7 mouse cellular contexts compared by ENCODE assay signal in genomic region chr12:108794979-108795537, GRCm38 (mm10). TPM values are rescaled to one million over a fixed set of nuclear protein-coding genes. Genes with fewer than 3 reads are reported as not detected.
DNase-seq lines count a peak whose midpoint lies in the region; ATAC-seq lines count a peak whose summit lies in the region.

No protein-coding gene starts in this region.

- H3K4me3 ChIP-seq in megakaryocyte, embryonic 14.5 days (replicated peaks): peak overlapping the region; percentile 100
- peak overlapping the region; percentile 99 for H3K4me3 ChIP-seq in embryonic facial prominence, embryonic 12.5 days
- H3K4me3 ChIP-seq in limb, embryonic 10.5 days: peak overlapping the region; percentile 92
- H3K4me3 ChIP-seq in neural tube, embryonic 15.5 days (replicated peaks): peak overlapping the region; percentile 97

- peak overlapping the region; percentile 60 for H3K4me2 ChIP-seq in embryonic facial prominence, embryonic 12.5 days (replicated peaks)
- H3K4me2 ChIP-seq in neural tube, embryonic 15.5 days: peak overlapping the region; percentile 69

- H3K27me3 ChIP-seq in megakaryocyte, embryonic 14.5 days (replicated peaks): no peaks in the 10 kb centered on the region
- no peaks in the 10 kb centered on the region for H3K27me3 ChIP-seq in embryonic facial prominence, embryonic 12.5 days
- H3K27me3 ChIP-seq in limb, embryonic 10.5 days (ENCODE audit: low read depth, poor library complexity, severe bottlenecking): no peaks in the 10 kb centered on the region
- H3K27me3 ChIP-seq in neural tube, embryonic 15.5 days (replicated peaks): no peaks in the 10 kb centered on the region

- no peak for DNase-seq in limb, embryonic 10.5 days (ENCODE audit: low spot score)
- no peak for DNase-seq in adipocyte (ENCODE audit: low spot score)
- no peak for DNase-seq in layer of hippocampus, postnatal 10 days (ENCODE audit: low spot score in 2 of 2)

- H3K4me1 ChIP-seq in megakaryocyte, embryonic 14.5 days: peaks cover 53% of the 10 kb centered on the region
- H3K4me1 ChIP-seq in embryonic facial prominence, embryonic 12.5 days: peaks cover 38% of the 10 kb centered on the region
- H3K4me1 ChIP-seq in limb, embryonic 10.5 days: peaks cover 18% of the 10 kb centered on the region
- H3K4me1 ChIP-seq in neural tube, embryonic 15.5 days: peaks cover 45% of the 10 kb centered on the region

- H3K9ac ChIP-seq in embryonic facial prominence, embryonic 12.5 days: peak overlapping the region; percentile 94
- H3K9ac ChIP-seq in neural tube, embryonic 15.5 days (replicated peaks): peak overlapping the region; percentile 95

- H3K27ac ChIP-seq in embryonic facial prominence, embryonic 12.5 days: peak overlapping the region; percentile 99; the same call in 1 of the 2 replicates
- H3K27ac ChIP-seq in limb, embryonic 10.5 days: peak overlapping the region; percentile 97
- H3K27ac ChIP-seq in neural tube, embryonic 15.5 days (replicated peaks): peak overlapping the region; percentile 98

- peaks cover 3% of the 10 kb centered on the region; the same call in 1 of the 2 replicates for H3K9me3 ChIP-seq in megakaryocyte, embryonic 14.5 days
- H3K9me3 ChIP-seq in embryonic facial prominence, embryonic 12.5 days: no peaks in the 10 kb centered on the region
- H3K9me3 ChIP-seq in limb, embryonic 10.5 days (replicated peaks): no peaks in the 10 kb centered on the region
- no peaks in the 10 kb centered on the region for H3K9me3 ChIP-seq in neural tube, embryonic 15.5 days (replicated peaks)

- H3K36me3 ChIP-seq in megakaryocyte, embryonic 14.5 days (replicated peaks; ENCODE audit: low read length): peaks cover 26% of the 10 kb centered on the region
- H3K36me3 ChIP-seq in embryonic facial prominence, embryonic 12.5 days: no peaks in the 10 kb centered on the region
- peaks cover 19% of the 10 kb centered on the region for H3K36me3 ChIP-seq in limb, embryonic 10.5 days
- no peaks in the 10 kb centered on the region for H3K36me3 ChIP-seq in neural tube, embryonic 15.5 days

- 20% methylated on average over 9 of the region's 9 CpGs for whole genome bisulfite sequencing in embryonic facial prominence, embryonic 12.5 days
- 38% methylated on average over 9 of the region's 9 CpGs for WGBS in limb, embryonic 10.5 days
- WGBS in neural tube, embryonic 15.5 days: 15% methylated on average over 9 of the region's 9 CpGs

- ATAC-seq in megakaryocyte, adult 5-6 weeks (ENCODE audit: poor library complexity, severe bottlenecking): no peak
- ATAC-seq in embryonic facial prominence, embryonic 12.5 days (ENCODE audit: insufficient number of reproducible peaks, insufficient read depth, low FRiP score, low TSS enrichment): no peak
- no peak for ATAC-seq in neural tube, embryonic 15.5 days (ENCODE audit: low FRiP score)

RNA-seq across cellular contexts. Expression of gene Yy1, which starts 2.3 kb away (rescaled TPM):
- 16.0 and 25.6 TPM in 2 replicates for polyA plus RNA-seq in megakaryocyte, embryonic 14.5 days (2012; ENCODE audit: insufficient read depth, low replicate concordance)
- 67.2 and 70.7 TPM in 2 replicates for total RNA-seq in megakaryocyte, adult 5-6 weeks (2015)
- total RNA-seq in megakaryocyte, adult 5-6 weeks (2017): 40.3 and 50.5 TPM in 2 replicates
- polyA plus RNA-seq in embryonic facial prominence, embryonic 12.5 days (2016; fragmentation: Nextera tagmentation; extraction: Ambion mirVana): 20.8 and 23.2 TPM in 2 replicates
- 16.9 and 19.0 TPM in 2 replicates for polyA plus RNA-seq in limb, embryonic 10.5 days (2016; fragmentation: Nextera tagmentation; extraction: Ambion mirVana)
- polyA plus RNA-seq in neural tube, embryonic 15.5 days (2015; fragmentation: Nextera tagmentation; extraction: Ambion mirVana): 10.2 and 13.7 TPM in 2 replicates
- total RNA-seq in layer of hippocampus, postnatal 10 days (2021): 10 to 100 TPM; 53.5 to 54.5 TPM

RNA-seq across cellular contexts. Expression of gene Slc25a29, which starts 40.6 kb away (rescaled TPM):
- 1.4 and 1.5 TPM in 2 replicates for polyA plus RNA-seq in megakaryocyte, embryonic 14.5 days (2012; ENCODE audit: insufficient read depth, low replicate concordance)
- total RNA-seq in megakaryocyte, adult 5-6 weeks (2015): 0.48 and 0.56 TPM in 2 replicates
- 0.16 TPM in 1 of 2 replicates, not detected in the other for total RNA-seq in megakaryocyte, adult 5-6 weeks (2017)
- 16.9 and 19.4 TPM in 2 replicates for polyA plus RNA-seq in embryonic facial prominence, embryonic 12.5 days (2016; fragmentation: Nextera tagmentation; extraction: Ambion mirVana)
- polyA plus RNA-seq in limb, embryonic 10.5 days (2016; fragmentation: Nextera tagmentation; extraction: Ambion mirVana): 12.8 and 13.8 TPM in 2 replicates
- 18.5 and 19.9 TPM in 2 replicates for polyA plus RNA-seq in neural tube, embryonic 15.5 days (2015; fragmentation: Nextera tagmentation; extraction: Ambion mirVana)
- total RNA-seq in layer of hippocampus, postnatal 10 days (2021): 10 to 100 TPM; 15.3 to 16.4 TPM

RNA-seq across cellular contexts. Expression of gene Slc25a47, which starts 40.8 kb away (rescaled TPM):
- 1.2 TPM in 2 replicates for polyA plus RNA-seq in megakaryocyte, embryonic 14.5 days (2012; ENCODE audit: insufficient read depth, low replicate concordance)
- 0.22 and 0.52 TPM in 2 replicates for total RNA-seq in megakaryocyte, adult 5-6 weeks (2015)
- total RNA-seq in megakaryocyte, adult 5-6 weeks (2017): 0.45 and 0.59 TPM in 2 replicates
- polyA plus RNA-seq in embryonic facial prominence, embryonic 12.5 days (2016; fragmentation: Nextera tagmentation; extraction: Ambion mirVana): 16.0 and 16.8 TPM in 2 replicates
- polyA plus RNA-seq in limb, embryonic 10.5 days (2016; fragmentation: Nextera tagmentation; extraction: Ambion mirVana): 13.1 and 15.6 TPM in 2 replicates
- 6.7 and 7.7 TPM in 2 replicates for polyA plus RNA-seq in neural tube, embryonic 15.5 days (2015; fragmentation: Nextera tagmentation; extraction: Ambion mirVana)
- 1 to 10 TPM; 8.7 to 8.8 TPM for total RNA-seq in layer of hippocampus, postnatal 10 days (2021)
